Mouse (Mus musculus): ENCODE results near the gene Ang6. TPM values are rescaled to one million over a fixed set of nuclear protein-coding genes. Genes with fewer than 3 reads are reported as not detected.
A peak's percentile ranks its signal among the peaks of the same experiment; 100 is the strongest.
"Not testable (repeated sequence)": the region's sequence is repeated elsewhere in the genome, so short reads cannot be mapped to it uniquely, and the experiment has no call there.

The Ang6 gene
- total RNA-seq (2021): not detected
- long read RNA-seq: 0 reads

- no peak for DNase-seq (ENCODE audit: low spot score in 2 of 2)
These were observed at the start of gene Ang6 for GRCm38 (mm10) chr14:44002169-44002568. Gene Ang6 (minus strand): TSS chr14:44002269.

GRCm38 (mm10) chr14:44046567-44046966 lies 44.5 kb upstream of the Ang6 start:
- not testable (repeated sequence) for DNase-seq (ENCODE audit: low spot score in 2 of 2)

GRCm38 (mm10) chr14:44031828-44032227 lies 29.8 kb upstream of the Ang6 start:
- DNase-seq (ENCODE audit: low spot score in 2 of 2): not testable (repeated sequence)

GRCm38 (mm10) chr14:44009686-44010085 lies 7.6 kb upstream of the Ang6 start:
- not testable (repeated sequence) for DNase-seq (ENCODE audit: low spot score in 2 of 2)

DNA sequence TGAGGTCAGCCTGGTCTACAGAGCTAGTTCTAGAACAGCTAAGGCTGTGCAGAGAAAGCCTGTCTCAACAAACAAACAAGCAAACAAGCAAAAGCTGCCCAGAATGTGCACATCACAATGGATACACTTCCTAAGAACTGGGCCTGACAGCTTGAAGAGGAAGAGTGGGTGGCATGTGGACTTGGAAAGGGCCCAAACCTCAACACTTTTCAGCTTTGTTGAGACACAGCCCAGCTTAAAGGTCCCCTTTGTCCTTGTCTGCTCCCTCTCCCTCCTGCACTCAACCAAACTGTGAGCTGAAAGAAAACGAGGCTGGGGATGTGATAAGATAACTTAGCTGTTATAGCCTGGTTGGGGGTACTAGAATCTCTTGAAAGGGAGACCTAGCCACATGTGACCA lies 6.0 kb upstream of the Ang6 start:
- not testable (repeated sequence) for DNase-seq (ENCODE audit: low spot score in 2 of 2)

GRCm38 (mm10) chr14:44001600-44001999 lies 469 bp downstream of the Ang6 start:
- no peak for DNase-seq (ENCODE audit: low spot score in 2 of 2)

DNA sequence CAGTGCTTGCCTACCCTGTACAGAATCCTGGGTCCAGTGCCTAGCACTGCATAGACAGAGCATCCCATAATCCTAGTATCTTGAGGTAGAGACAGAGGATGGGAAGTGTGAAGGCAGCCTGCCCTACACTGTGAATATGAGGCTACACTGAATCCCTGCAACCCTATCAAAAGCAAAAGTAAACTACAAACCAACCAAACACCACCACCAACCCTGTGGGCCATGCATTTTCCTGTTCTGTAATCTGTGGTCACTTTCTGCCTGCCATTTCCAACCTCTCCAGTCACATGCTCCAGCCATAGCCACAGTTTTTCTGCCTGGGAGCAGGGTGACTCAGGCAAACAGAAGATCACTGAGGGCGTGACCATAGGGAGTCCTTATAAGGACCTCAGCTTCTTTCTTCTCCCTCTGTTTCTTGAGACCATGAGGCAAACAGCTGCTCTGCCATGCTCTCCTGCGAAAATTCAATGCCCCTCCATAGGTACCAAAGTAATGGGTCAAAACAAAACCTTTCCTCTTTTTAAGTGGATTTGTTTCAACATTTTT lies 3.5 kb downstream of the Ang6 start:
- DNase-seq (ENCODE audit: low spot score in 2 of 2): not testable (repeated sequence)

DNA sequence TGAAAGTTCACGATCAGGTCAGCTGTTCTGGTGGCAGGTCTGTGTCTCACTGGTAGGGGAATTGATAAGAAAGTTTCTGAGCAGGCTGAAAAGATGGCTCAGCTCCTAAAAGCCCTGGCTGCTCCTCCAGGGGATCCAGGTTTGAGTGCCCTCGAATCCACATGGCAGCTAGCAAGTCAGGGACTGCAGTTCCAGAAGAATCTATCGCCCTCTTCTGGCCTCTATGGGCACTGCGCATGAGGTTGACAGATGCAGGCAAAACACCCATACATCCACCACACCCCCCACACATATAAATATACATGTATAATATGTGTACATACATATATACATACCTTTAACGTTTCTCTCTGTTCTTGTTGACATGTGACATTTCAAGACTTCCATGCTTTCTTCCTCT lies 14.7 kb downstream of the Ang6 start:
- DNase-seq (ENCODE audit: low spot score in 2 of 2): peak; percentile 78 to 79

GRCm38 (mm10) chr14:43986147-43986546 lies 15.9 kb downstream of the Ang6 start:
- DNase-seq (ENCODE audit: low spot score in 2 of 2): no peak

DNA sequence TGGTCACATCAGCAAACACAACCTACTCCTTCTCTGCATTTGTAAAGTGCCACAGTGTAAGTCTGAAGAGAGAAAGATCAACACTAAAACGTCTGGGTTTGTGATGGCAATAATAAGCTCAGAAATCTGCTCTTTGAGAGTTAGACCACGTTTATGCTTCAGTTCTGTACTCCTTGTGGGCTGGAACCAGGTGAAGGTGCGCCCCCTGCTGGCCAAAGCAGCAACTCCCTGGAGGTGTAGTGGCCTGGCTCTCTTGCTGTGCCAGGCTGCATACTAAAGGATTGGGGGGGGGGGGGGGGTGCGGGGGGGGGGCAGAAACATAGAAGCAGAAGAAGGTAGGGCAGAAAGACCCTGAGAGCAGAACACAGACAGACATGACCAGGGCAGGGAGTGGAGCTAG lies 18.2 kb downstream of the Ang6 start:
- peak; percentile 45 to 63 for DNase-seq (ENCODE audit: low spot score in 2 of 2)

DNA sequence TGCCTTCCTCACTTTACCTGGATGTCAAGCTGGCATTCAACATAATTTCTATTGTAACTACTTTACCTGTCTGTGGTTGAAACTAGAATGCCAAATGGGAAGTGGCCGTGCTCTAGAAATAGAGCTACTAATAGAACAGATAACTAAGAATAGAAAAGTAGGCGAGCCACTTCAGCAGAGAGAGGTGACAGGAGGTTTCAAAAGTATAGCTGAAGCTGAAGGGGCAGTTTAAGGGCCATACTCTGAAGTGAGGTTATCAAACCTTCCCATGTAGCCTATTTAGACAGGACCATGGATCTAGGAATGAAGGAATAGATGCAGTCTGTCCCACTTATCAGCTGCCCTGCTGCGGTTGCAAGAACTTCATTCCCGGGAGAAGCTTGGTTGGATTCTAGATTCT lies 18.6 kb downstream of the Ang6 start:
- DNase-seq (ENCODE audit: low spot score in 2 of 2): no peak

DNA sequence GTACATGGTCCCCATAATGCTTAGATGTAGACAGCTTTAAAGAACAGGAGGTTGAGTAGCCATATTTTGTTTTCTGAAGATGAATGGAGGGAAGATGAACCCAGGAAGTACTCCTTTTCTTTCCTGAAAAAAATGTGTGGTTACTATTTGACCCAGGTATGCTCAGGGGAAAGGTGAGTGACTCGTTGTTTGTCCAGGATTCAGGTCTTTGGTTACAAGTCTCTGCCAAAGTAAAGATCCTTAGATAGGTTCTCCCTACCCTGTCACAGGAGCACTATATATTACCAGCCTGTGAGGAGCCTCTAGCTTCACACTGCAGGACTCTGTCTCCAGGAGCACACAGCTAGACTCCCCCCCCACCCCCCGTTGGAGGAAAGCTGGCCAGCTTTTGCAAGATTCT lies 45.3 kb downstream of the Ang6 start, which contains the start of gene Ang5:
Ang5 (plus strand) TSS at position 301 of the 400 bp plus-strand sequence.
- not testable (repeated sequence) for DNase-seq (ENCODE audit: low spot score in 2 of 2)

GRCm38 (mm10) chr14:43955074-43955473 lies 47.0 kb downstream of the Ang6 start:
- DNase-seq (ENCODE audit: low spot score in 2 of 2): not testable (repeated sequence)

GRCm38 (mm10) chr14:43953382-43953781 lies 48.7 kb downstream of the Ang6 start:
- DNase-seq (ENCODE audit: low spot score in 2 of 2): not testable (repeated sequence)

Other genes starting within 250 kb of the Ang6 start
- not detected for gene Gm8180, start 217.5 kb downstream of the Ang6 start, total RNA-seq (2021)
- gene Ear1, start 126.8 kb downstream of the Ang6 start, total RNA-seq (2021): not detected
- gene Ear10, start 78.7 kb downstream of the Ang6 start, total RNA-seq (2021): not detected
- gene Gm8113, start 76.9 kb downstream of the Ang6 start, total RNA-seq (2021): under 1 TPM; 0.18 to 0.48 TPM
- gene Ang5, start 45.2 kb downstream of the Ang6 start, total RNA-seq (2021): not detected
- not detected for gene Ear2, start 100.4 kb upstream of the Ang6 start, total RNA-seq (2021)
- not detected for gene Gm3327, start 121.6 kb upstream of the Ang6 start, total RNA-seq (2021)
- gene Gm8212, start 195.4 kb upstream of the Ang6 start, total RNA-seq (2021): not detected
- gene 4930503E14Rik, start 211.0 kb upstream of the Ang6 start, total RNA-seq (2021): not detected

Measured in layer of hippocampus, postnatal 10 days (tissue).